Mouse (Mus musculus): ENCODE results near the gene Dimt1. TPM values are rescaled to one million over a fixed set of nuclear protein-coding genes. Genes with fewer than 3 reads are reported as not detected.

Dimt1 gene
- polyA plus RNA-seq, 1 experiment from 2014 or later: 39.8 TPM

DNA sequence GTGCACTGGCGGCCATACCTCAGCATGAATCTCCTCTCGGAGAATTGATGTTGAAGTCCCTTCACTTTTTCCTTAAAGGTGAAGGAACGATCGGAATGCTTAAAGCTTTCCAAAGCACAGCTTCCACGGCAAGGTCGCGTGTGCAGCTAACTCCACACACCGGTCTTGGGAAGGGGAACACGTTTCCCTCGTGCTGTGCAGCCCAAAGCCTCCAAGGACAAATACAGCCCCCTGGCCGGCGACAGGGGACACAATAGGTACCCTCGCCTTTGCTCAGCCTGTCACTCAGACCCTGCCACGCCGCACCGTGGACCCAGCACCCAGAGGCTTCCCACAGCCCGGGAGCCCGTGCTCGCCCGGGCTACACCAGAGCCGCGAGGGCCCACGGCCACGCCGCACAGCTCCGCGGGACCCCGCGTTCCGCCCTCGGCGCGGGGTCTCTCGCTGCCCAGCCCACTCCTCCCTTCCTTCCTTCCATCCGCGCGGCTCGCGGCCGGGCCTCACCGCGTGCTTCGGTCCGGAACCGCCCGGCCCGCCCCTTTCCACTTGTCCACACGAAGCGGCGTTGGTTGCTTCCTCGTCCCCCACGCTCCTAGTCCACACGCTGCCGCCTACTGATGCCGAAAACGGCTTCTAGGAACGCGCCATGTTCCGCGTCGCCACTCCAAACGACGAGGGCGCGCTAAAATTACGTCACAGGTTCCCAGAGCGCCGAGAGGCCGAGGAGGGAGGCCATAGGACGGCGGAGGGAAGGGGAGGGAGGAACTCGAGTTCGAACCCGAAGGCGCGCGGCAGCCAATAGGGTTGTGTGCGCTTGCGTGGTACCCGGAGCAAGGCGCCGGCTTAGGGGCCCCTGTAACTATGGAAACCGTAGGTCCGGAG lies 10.4 kb upstream of the Dimt1 start, which contains the start of gene Ipo11:
Gene Ipo11 (minus strand): TSS at position 703 of the 882 bp plus-strand sequence.
- Histone ChIP-seq H3K4me2 (replicated peaks) (peak within 1 kb of the TSS; percentile 78), H3K9ac (replicated peaks) (peak within 1 kb of the TSS; percentile 89), H3K9me3 (no peaks in the 10 kb centered on the region), H3K4me3 (replicated peaks) (peak within 1 kb of the TSS; percentile 96), H3K4me1 (replicated peaks) (peaks cover 14% of the 10 kb centered on the region), H3K27me3 (no peaks in the 10 kb centered on the region), H3K36me3 (no peaks in the 10 kb centered on the region), H3K27ac (peak within 1 kb of the TSS; percentile 85)
- under 1% methylated on average over 84 of the region's 84 CpGs for WGBS
- peak; percentile 99 for ATAC-seq

DNA sequence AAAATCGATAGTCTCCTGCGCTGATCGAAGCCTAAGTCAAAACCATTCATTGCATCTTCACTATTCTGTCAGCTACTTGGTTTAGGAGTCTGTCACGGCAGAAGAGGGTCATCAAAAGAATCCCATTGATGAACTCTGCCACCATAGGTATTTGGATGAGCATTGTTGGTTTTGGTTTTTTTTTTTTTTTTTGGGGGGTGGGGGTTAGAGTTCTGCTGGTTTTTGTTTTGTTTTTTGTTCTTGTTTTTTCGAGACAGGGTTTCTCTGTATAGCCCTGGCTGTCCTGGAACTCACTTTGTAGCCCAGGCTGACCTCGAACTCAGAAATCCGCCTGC lies 9.8 kb upstream of the Dimt1 start:
- H3K9me3 ChIP-seq: no peaks in the 10 kb centered on the region
- no peak overlapping the region for H3K27ac ChIP-seq
- peak overlapping the region; percentile 78 for H3K4me2 ChIP-seq (replicated peaks)
- ATAC-seq: peak; percentile 14
- H3K36me3 ChIP-seq: no peaks in the 10 kb centered on the region
- H3K4me1 ChIP-seq (replicated peaks): peaks cover 14% of the 10 kb centered on the region
- H3K9ac ChIP-seq (replicated peaks): no peak overlapping the region
- no peaks in the 10 kb centered on the region for H3K27me3 ChIP-seq
- WGBS: 27% methylated on average over 7 of the region's 7 CpGs
- H3K4me3 ChIP-seq (replicated peaks): peak overlapping the region; percentile 96

DNA sequence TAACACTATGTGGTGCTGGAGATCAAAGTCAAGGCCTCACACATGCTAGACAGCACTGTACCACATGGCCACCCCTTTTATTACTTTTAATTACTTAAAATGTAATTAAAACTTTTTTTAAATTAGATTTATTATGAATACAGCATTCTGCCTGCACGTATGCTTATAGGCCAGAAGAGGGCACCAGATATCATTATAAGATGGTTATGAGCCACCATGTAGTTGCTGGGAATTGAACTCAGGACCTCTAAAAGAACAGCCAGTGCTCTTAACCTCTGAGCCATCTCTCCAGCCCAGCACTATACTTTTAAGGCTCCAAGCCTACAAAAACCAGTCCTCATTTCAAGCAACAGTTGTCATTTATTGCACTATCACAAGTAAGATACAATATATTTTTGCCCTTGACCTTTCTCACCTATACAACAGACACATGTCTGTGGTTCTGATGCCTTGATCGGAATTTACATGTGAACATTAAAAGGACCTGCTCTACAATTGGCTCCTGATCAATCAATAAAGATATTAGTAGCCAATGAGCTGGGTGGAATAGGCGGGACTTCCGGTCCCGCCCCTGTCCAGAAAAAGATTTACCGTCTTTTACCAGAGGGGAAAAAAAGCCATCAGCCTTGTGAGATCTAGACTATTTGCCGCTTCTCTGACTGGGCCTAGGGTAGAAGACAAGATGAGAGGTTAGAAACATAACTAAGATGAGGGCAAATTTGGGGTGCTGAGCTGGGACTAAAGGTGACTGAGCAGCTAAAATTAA lies 5.5 kb upstream of the Dimt1 start:
- ATAC-seq: no peak

DNA sequence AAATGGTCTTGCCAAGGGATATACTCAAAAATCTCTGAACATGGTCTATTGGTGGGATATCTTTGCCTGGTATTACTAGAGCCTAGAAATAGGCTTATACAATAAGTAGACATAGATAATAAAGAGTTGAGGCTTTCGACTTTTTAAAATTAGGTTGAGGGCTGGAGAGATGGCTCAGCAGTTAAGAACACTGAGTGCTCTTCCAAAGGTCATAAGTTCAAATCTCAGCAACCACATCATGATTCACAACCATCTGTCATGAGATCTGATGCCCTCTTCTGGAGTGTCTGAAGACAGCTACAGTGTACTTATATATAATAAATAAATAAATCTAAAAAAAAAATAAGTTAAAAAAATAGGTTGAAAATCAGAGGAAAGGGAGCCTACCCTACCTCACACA lies 4.2 kb upstream of the Dimt1 start:
- Histone ChIP-seq H3K36me3 (no peaks in the 10 kb centered on the region), H3K9me3 (no peaks in the 10 kb centered on the region), H3K4me2 (replicated peaks) (no peak overlapping the region), H3K4me1 (replicated peaks) (peaks cover 3% of the 10 kb centered on the region), H3K9ac (replicated peaks) (no peak overlapping the region), H3K4me3 (replicated peaks) (no peak overlapping the region), H3K27ac (no peak overlapping the region), H3K27me3 (no peaks in the 10 kb centered on the region)
- ATAC-seq: no peak
- WGBS: 89% methylated on average over 1 of the region's 1 CpGs

More for the DNA sequence above, 5.5 kb upstream of the Dimt1 start:
- H3K27me3 ChIP-seq: no peaks in the 10 kb centered on the region
- H3K27ac ChIP-seq: no peak overlapping the region
- H3K4me1 ChIP-seq (replicated peaks): no peaks in the 10 kb centered on the region; the same call in 1 of the 2 replicates
- WGBS: 21% methylated on average over 7 of the region's 7 CpGs
- H3K9ac ChIP-seq (replicated peaks): no peak overlapping the region
- H3K9me3 ChIP-seq: no peaks in the 10 kb centered on the region
- no peaks in the 10 kb centered on the region for H3K36me3 ChIP-seq
- peak overlapping the region; percentile 23 for H3K4me3 ChIP-seq (replicated peaks)
- H3K4me2 ChIP-seq (replicated peaks): peak overlapping the region; percentile 27

DNA sequence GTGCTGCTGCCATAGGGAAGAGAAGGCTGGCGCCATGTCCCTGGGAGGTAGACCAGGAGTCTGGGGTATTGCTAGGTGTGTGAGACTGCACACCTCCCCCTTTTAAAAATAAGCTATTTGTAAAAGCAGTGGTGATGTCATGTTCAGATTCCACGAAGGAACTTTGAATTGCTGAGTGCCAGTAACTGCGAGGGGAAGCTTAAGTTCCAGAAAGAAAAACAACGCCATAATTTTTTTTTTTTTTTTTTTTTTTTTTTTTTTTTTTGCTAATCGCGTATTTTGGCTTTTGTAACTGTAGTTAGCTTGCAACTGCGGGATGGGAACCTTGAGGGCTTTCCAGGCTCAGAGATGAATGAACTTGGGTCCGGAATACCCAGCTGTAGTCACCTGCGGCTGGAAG lies 1.4 kb upstream of the Dimt1 start:
- Histone ChIP-seq H3K9ac (replicated peaks) (no peak overlapping the region), H3K27me3 (no peaks in the 10 kb centered on the region), H3K4me1 (replicated peaks) (peaks cover 19% of the 10 kb centered on the region), H3K36me3 (peaks cover 13% of the 10 kb centered on the region), H3K4me3 (replicated peaks) (no peak overlapping the region), H3K27ac (no peak overlapping the region), H3K4me2 (replicated peaks) (no peak overlapping the region), H3K9me3 (no peaks in the 10 kb centered on the region)
- no peak for ATAC-seq
- WGBS: 84% methylated on average over 9 of the region's 9 CpGs

DNA sequence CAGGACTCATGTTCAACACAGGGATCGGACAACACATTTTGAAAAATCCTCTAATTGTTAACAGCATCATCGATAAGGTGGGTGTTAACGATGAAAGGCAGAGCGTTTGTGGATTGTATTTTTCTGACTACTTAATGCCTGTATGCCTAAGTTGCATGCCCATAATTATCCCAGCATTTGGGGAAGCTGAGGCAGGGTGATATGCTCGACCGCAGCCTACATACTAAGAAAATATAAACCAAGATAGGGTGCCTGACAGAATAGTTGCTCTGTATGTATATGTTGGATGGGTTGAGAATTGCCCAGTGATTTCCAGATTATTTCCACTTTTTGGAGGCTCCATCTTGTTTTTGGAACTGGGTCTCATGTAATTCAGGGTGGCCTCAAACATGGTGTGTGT lies 656 bp downstream of the Dimt1 start:
- Histone ChIP-seq H3K9me3 (no peaks in the 10 kb centered on the region), H3K4me2 (replicated peaks) (peak overlapping the region; percentile 73), H3K27me3 (no peaks in the 10 kb centered on the region), H3K4me3 (replicated peaks) (peak overlapping the region; percentile 73), H3K36me3 (peaks cover 24% of the 10 kb centered on the region), H3K9ac (replicated peaks) (peak overlapping the region; percentile 90), H3K27ac (no peak overlapping the region), H3K4me1 (replicated peaks) (peaks cover 19% of the 10 kb centered on the region)
- WGBS: 7% methylated on average over 6 of the region's 6 CpGs
- peak; percentile 2; the same call in 1 of the 2 replicates for ATAC-seq

DNA sequence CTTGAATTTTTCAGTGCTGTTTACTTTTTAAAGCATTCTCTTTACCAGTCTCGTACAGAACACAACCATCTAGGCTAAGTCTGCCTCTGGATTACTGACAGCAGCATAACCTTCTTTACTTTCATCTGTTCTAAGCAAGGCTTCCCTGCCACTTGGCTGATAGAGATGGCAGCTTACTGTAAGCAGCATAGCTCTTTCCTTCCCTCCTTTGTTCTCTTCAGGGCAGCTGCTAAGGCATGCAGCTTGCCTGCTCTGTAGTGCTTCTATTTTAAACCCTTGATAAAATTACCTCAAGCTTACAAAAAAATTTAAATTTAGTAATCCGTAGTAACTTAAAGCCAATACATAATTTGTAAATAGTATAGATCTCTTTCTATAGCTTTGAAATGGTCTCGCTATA lies 8.0 kb downstream of the Dimt1 start:
- Histone ChIP-seq H3K9me3 (no peaks in the 10 kb centered on the region), H3K27ac (no peak overlapping the region), H3K27me3 (no peaks in the 10 kb centered on the region), H3K36me3 (peaks cover 57% of the 10 kb centered on the region), H3K9ac (replicated peaks) (no peak overlapping the region), H3K4me2 (replicated peaks) (no peak overlapping the region), H3K4me1 (replicated peaks) (no peaks in the 10 kb centered on the region), H3K4me3 (replicated peaks) (no peak overlapping the region)
- no peak for ATAC-seq
- 96% methylated on average over 3 of the region's 3 CpGs for WGBS

DNA sequence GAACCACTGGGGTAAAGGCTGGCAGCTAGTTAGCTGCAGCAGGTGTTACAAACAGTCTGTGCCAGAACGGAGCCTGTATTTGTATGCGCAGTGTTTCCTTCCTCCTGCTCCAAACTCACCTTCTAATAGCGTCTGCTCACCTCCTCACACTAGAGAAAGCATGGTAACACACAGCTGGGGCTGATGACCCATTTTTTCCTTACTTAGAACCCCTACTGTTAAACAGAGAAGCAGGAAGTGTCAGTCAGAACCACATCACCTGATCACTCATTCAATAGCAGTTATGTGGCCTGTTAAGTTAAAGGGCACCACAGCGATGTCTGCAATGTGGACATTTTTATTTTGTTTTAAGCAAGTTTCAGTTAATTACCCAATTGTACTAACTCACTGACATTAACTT lies 10.6 kb downstream of the Dimt1 start:
- 95% methylated on average over 4 of the region's 4 CpGs for WGBS
- Histone ChIP-seq H3K4me2 (replicated peaks) (no peak overlapping the region), H3K9me3 (no peaks in the 10 kb centered on the region), H3K4me3 (replicated peaks) (no peak overlapping the region), H3K4me1 (replicated peaks) (no peaks in the 10 kb centered on the region), H3K36me3 (peaks cover 54% of the 10 kb centered on the region), H3K9ac (replicated peaks) (no peak overlapping the region), H3K27me3 (no peaks in the 10 kb centered on the region), H3K27ac (no peak overlapping the region)
- no peak for ATAC-seq

DNA sequence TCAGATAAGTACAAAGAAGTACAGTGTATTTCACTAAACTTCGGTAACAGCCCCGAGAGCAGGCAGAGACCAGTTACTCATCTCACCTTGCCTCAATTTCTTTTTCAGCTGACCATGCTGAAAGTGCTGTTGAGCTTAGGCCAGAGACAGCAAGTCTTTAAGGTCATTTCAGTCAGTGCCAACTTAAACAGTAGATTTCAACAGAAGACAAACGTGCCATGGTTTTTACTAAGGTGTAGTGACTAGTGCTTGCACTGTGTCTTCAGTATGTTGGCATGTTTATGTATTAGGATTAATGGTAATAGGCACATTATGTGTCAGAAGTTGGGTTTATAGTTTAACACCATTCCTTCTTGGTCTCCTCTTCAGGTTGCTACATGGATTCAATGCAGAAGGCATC lies 11.4 kb downstream of the Dimt1 start:
- no peak for ATAC-seq
- no peak overlapping the region for H3K27ac ChIP-seq
- no peak overlapping the region for H3K9ac ChIP-seq (replicated peaks)
- no peak overlapping the region for H3K4me3 ChIP-seq (replicated peaks)
- H3K9me3 ChIP-seq: no peaks in the 10 kb centered on the region
- H3K4me1 ChIP-seq (replicated peaks): no peaks in the 10 kb centered on the region
- H3K4me2 ChIP-seq (replicated peaks): no peak overlapping the region
- peaks cover 56% of the 10 kb centered on the region for H3K36me3 ChIP-seq
- 91% methylated on average over 3 of the region's 3 CpGs for WGBS
- H3K27me3 ChIP-seq: no peaks in the 10 kb centered on the region

DNA sequence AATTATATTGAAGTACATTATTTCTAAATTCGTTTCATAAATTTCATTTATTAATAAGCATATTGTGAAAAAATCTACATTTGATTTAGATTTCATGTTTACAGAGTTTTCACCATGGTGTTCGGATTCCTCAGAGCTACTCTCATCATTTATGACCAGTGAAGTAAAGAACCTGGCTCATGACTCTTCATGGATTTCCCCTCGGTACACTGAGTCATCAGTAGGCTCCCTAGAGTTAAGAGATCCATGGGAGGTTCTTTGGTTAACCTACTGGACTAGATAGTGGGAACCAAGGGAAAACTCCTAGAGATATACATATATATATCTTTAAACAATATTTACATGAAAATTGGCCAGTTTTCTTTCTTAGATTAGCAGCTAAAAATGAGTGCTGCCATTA lies 13.6 kb downstream of the Dimt1 start:
- H3K27ac ChIP-seq: no peak overlapping the region
- WGBS: 90% methylated on average over 3 of the region's 3 CpGs
- H3K4me2 ChIP-seq (replicated peaks): no peak overlapping the region
- H3K9ac ChIP-seq (replicated peaks): no peak overlapping the region
- no peaks in the 10 kb centered on the region for H3K4me1 ChIP-seq (replicated peaks)
- H3K36me3 ChIP-seq: peaks cover 51% of the 10 kb centered on the region
- no peaks in the 10 kb centered on the region for H3K27me3 ChIP-seq
- no peak for ATAC-seq
- no peaks in the 10 kb centered on the region for H3K9me3 ChIP-seq
- H3K4me3 ChIP-seq (replicated peaks): no peak overlapping the region

DNA sequence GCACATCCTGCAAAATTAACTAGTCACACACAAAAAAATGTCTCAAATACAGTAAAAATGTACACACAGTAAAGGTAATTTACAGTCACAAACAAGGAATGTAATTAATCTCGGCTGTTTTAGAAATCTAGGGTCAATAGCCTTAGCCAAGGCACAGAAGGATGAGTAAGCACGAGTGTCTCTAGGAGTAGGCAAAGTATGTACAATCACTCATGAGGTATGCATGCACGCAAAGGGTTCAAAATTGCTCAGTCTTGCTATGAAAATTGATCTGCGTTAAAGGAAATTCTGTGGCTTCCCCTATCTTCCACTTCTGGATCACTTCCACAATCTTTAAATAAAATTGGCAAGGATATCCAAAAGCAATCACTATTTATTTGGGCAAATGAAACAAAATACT lies 14.6 kb downstream of the Dimt1 start:
- no peak overlapping the region for H3K4me2 ChIP-seq (replicated peaks)
- no peaks in the 10 kb centered on the region for H3K27me3 ChIP-seq
- no peak for ATAC-seq
- no peak overlapping the region for H3K4me3 ChIP-seq (replicated peaks)
- H3K9ac ChIP-seq (replicated peaks): no peak overlapping the region
- no peaks in the 10 kb centered on the region for H3K4me1 ChIP-seq (replicated peaks)
- peaks cover 46% of the 10 kb centered on the region for H3K36me3 ChIP-seq
- no peak overlapping the region for H3K27ac ChIP-seq
- no peaks in the 10 kb centered on the region for H3K9me3 ChIP-seq
- 96% methylated on average over 4 of the region's 4 CpGs for WGBS

DNA sequence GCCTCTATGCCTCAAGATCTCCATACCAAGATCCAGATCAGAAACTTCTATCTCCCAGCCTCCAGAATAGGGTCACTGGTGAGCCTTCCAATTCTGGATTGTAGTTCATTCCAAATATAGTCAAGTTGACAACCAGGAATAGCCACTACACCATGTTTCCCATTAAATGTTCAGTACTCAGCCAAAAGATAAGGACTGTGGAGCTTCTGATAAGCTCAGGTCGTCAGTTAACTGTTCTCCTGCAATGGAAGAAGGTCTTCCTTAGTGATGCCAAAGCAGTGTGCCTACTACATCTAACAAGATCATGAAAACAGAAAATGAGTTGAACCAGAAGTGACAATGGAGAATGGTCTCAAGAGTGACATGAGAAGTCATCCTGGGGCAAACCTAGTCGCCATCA lies 50.0 kb downstream of the Dimt1 start:
- Histone ChIP-seq H3K4me2 (replicated peaks) (no peak overlapping the region), H3K4me1 (replicated peaks) (no peaks in the 10 kb centered on the region), H3K36me3 (peaks cover 16% of the 10 kb centered on the region; the same call in 1 of the 2 replicates), H3K27me3 (no peaks in the 10 kb centered on the region), H3K9me3 (no peaks in the 10 kb centered on the region), H3K9ac (replicated peaks) (no peak overlapping the region), H3K4me3 (replicated peaks) (no peak overlapping the region), H3K27ac (no peak overlapping the region)
- whole genome bisulfite sequencing: 93% methylated on average over 2 of the region's 2 CpGs
- ATAC-seq: no peak
